Mouse (Mus musculus) left cerebral cortex, adult 18-20 months (tissue): Measurements from ENCODE around the gene Dnase1l2. TPM values are rescaled to one million over a fixed set of nuclear protein-coding genes. Genes with fewer than 3 reads are reported as not detected.

Experiments
- total RNA-seq, 2 experiments: library from RNA; stranded (reverse); gene quantifications; 2 replicates each; pipeline ENCODE4 v1.2.3; 2021

The Dnase1l2 gene
- total RNA-seq, 2 experiments from 2014 or later, result 10.0 to 10.1 TPM

Other genes with a start within 250 kb of the Dnase1l2 start
- 10 to 100 TPM; 62.8 to 66.6 TPM for gene Tbc1d24, start 237.5 kb downstream of the Dnase1l2 start, total RNA-seq
- gene Ntn3, start 233.6 kb downstream of the Dnase1l2 start, total RNA-seq, result 1 to 10 TPM; 8.1 to 8.5 TPM
- 10 to 100 TPM in 1 of 2 experiments, 1 to 10 TPM in 1; 9.0 to 10.4 TPM for gene Tedc2, start 222.3 kb downstream of the Dnase1l2 start, total RNA-seq
- 1 to 10 TPM; 7.1 to 8.1 TPM for gene Ccnf, start 191.6 kb downstream of the Dnase1l2 start, total RNA-seq
- gene Abca17, start 92.0 kb downstream of the Dnase1l2 start, total RNA-seq, result 1 to 10 TPM in 1 of 2 experiments, under 1 TPM in 1; 0.91 to 1.3 TPM
- gene Abca3, start 91.2 kb downstream of the Dnase1l2 start, total RNA-seq, result 10 to 100 TPM; 66.5 to 69.8 TPM
- gene Rnps1, start 28.5 kb downstream of the Dnase1l2 start, total RNA-seq, result 100 to 1,000 TPM; 129 to 133 TPM
- gene Eci1, start 16.5 kb downstream of the Dnase1l2 start, total RNA-seq, result 10 to 100 TPM; 28.0 to 28.7 TPM
- 10 to 100 TPM; 32.5 to 34.3 TPM for gene E4f1, start 27.2 kb upstream of the Dnase1l2 start, total RNA-seq
- gene Pgp, start 27.3 kb upstream of the Dnase1l2 start, total RNA-seq, result 10 to 100 TPM; 69.6 to 70.1 TPM
- gene Bricd5, start 30.8 kb upstream of the Dnase1l2 start, total RNA-seq, result 1 to 10 TPM; 2.0 to 2.1 TPM
- 10 to 100 TPM; 34.9 to 35.3 TPM for gene Mlst8, start 36.0 kb upstream of the Dnase1l2 start, total RNA-seq
- gene Caskin1, start 45.5 kb upstream of the Dnase1l2 start, total RNA-seq, result 100 to 1,000 TPM; 123 to 129 TPM
- 10 to 100 TPM; 64.2 to 83.9 TPM for gene Traf7, start 84.8 kb upstream of the Dnase1l2 start, total RNA-seq
- gene Rab26, start 91.1 kb upstream of the Dnase1l2 start, total RNA-seq, result 10 to 100 TPM; 45.8 to 50.0 TPM
- 10 to 100 TPM; 67.5 to 71.2 TPM for gene Pkd1, start 106.7 kb upstream of the Dnase1l2 start, total RNA-seq
- gene Tsc2, start 189.5 kb upstream of the Dnase1l2 start, total RNA-seq, result 100 to 1,000 TPM; 136 to 153 TPM
- 1 to 10 TPM; 4.1 to 7.4 TPM for gene Nthl1, start 189.6 kb upstream of the Dnase1l2 start, total RNA-seq
- gene Slc9a3r2, start 207.2 kb upstream of the Dnase1l2 start, total RNA-seq, result 10 to 100 TPM; 47.3 to 52.7 TPM
- 1 to 10 TPM; 2.1 TPM for gene Npw, start 215.4 kb upstream of the Dnase1l2 start, total RNA-seq
- gene Zfp598, start 226.6 kb upstream of the Dnase1l2 start, total RNA-seq, result 10 to 100 TPM; 41.4 to 45.5 TPM
- 100 to 1,000 TPM; 191 to 195 TPM for gene Syngr3, start 246.8 kb upstream of the Dnase1l2 start, total RNA-seq